Mouse (Mus musculus) small intestine, adult 2 months (tissue): ENCODE measurements at regions not wholly inside any gene's neighbourhood (a gene's known extent, or its start where the extent isn't known, plus 50 kb on each side); places are given as distances from the start of the nearest gene placed in this dataset.

Experiments used
- CTCF ChIP-seq: fragments of 200-500 bp; IDR thresholded peaks from 2 replicates; pipeline ENCODE4 v1.5.1; 2012; ENCODE audit warnings: low read depth, mild to moderate bottlenecking, control low read depth, inconsistent platforms, low read length, moderate library complexity, mixed read lengths; ENCODE audit not compliant: insufficient replicate concordance, insufficient read length; ENCODE audit errors: extremely low read depth
- POLR2A ChIP-seq: fragments of 200-500 bp; IDR thresholded peaks from 2 replicates; pipeline ENCODE4 v1.6.1; 2012; ENCODE audit warnings: low read depth, mild to moderate bottlenecking, control low read depth, inconsistent platforms, low read length, moderate library complexity

GRCm38 (mm10) chr1:185111347-185112016 lies 92.4 kb upstream of the Rab3gap2 start:
- TF ChIP-seq POLR2A, result no peak
- TF ChIP-seq CTCF, result no peak
